8 mouse cellular contexts compared by ENCODE assay signal in genomic region chr8:80055777-80056176, GRCm38 (mm10). TPM values are rescaled to one million over a fixed set of nuclear protein-coding genes. Genes with fewer than 3 reads are reported as not detected.
A peak's percentile ranks its signal among the peaks of the same experiment; 100 is the strongest.
DNase-seq lines count a peak whose midpoint lies in the region; ATAC-seq and TF ChIP-seq lines count a peak whose summit lies in the region.
"Had no signal": no experiment of that assay in that cellular context is flagged by ENCODE, and none has a peak within 500 bp of the region (broad histone marks: within the 10 kb centered on the region; RNA-seq: fewer than 3 reads in every experiment).

No protein-coding gene starts in this region.

- H3K4me3 ChIP-seq in lung, postnatal 0 days (ENCODE audit: low read depth, low read length) = peak overlapping the region; percentile 53
- H3K4me3 ChIP-seq in forebrain, embryonic 15.5 days = peak overlapping the region; percentile 12; the same call in 1 of the 2 replicates
- H3K4me3 ChIP-seq in midbrain, embryonic 10.5 days = peak overlapping the region; percentile 68

- no peak for TF ChIP-seq EP300 in lung, postnatal 0 days (IDR thresholded peaks at IDR 0.05)

- H3K36me3 ChIP-seq in lung, postnatal 0 days (ENCODE audit: insufficient read depth, low read length) = no peaks in the 10 kb centered on the region
- no peaks in the 10 kb centered on the region for H3K36me3 ChIP-seq in forebrain, embryonic 15.5 days
- H3K36me3 ChIP-seq in midbrain, embryonic 10.5 days = no peaks in the 10 kb centered on the region

- no peak for TF ChIP-seq CTCF in lung, postnatal 0 days (IDR thresholded peaks at IDR 0.05)

- H3K4me2 ChIP-seq in lung, postnatal 0 days (replicated peaks; ENCODE audit: low read depth, low read length) = peak overlapping the region; percentile 80
- H3K4me2 ChIP-seq in forebrain, embryonic 15.5 days (replicated peaks) = peak overlapping the region; percentile 98

- no peaks in the 10 kb centered on the region for H3K9me3 ChIP-seq in lung, postnatal 0 days (ENCODE audit: low read length)
- H3K9me3 ChIP-seq in forebrain, embryonic 15.5 days = no peaks in the 10 kb centered on the region
- H3K9me3 ChIP-seq in midbrain, embryonic 10.5 days (replicated peaks) = no peaks in the 10 kb centered on the region

- H3K4me1 ChIP-seq in lung, postnatal 0 days (ENCODE audit: insufficient read depth, low read depth, low read length) = peaks cover 6% of the 10 kb centered on the region; the same call in 1 of the 2 replicates
- peaks cover 36% of the 10 kb centered on the region for H3K4me1 ChIP-seq in forebrain, embryonic 15.5 days
- H3K4me1 ChIP-seq in midbrain, embryonic 10.5 days = peaks cover 60% of the 10 kb centered on the region

- H3K27ac ChIP-seq in lung, postnatal 0 days (ENCODE audit: low read length) = peak overlapping the region; percentile 73
- no peak overlapping the region for H3K27ac ChIP-seq in forebrain, embryonic 15.5 days (replicated peaks)
- H3K27ac ChIP-seq in midbrain, embryonic 10.5 days (replicated peaks) = peak overlapping the region; percentile 38; the same call in 1 of the 2 replicates

- DNase-seq in lung, postnatal 0 days (ENCODE audit: low spot score) = peak; percentile 28
- no peak for DNase-seq in lung, postnatal 4 days
- peak; percentile 47 for DNase-seq in midbrain, embryonic 10.5 days (ENCODE audit: low spot score)
- no peak for DNase-seq in thymus, adult 18-20 months
- DNase-seq in frontal cortex, postnatal 14 days (ENCODE audit: low spot score in 2 of 2) = no peak
- DNase-seq in kidney, postnatal 14 days = no peak

- 0 out of 2 replicates have a peak, but pooled peaks cover 5% of the 10 kb centered on the region for H3K27me3 ChIP-seq in lung, postnatal 0 days (replicated peaks; ENCODE audit: insufficient read depth, low read length)
- H3K27me3 ChIP-seq in forebrain, embryonic 15.5 days = peaks cover 31% of the 10 kb centered on the region; the same call in 1 of the 2 replicates
- H3K27me3 ChIP-seq in midbrain, embryonic 10.5 days (ENCODE audit: low read depth, poor library complexity, severe bottlenecking) = peaks cover 96% of the 10 kb centered on the region

- 17% methylated on average over 10 of the region's 10 CpGs for WGBS in lung, postnatal 0 days
- 1% methylated on average over 10 of the region's 10 CpGs for WGBS in forebrain, embryonic 15.5 days
- WGBS in midbrain, embryonic 10.5 days = 4% methylated on average over 10 of the region's 10 CpGs

- ATAC-seq in lung, postnatal 0 days = 0 out of 2 replicates have a peak, but pooled peaks have one; percentile 7
- ATAC-seq in forebrain, embryonic 15.5 days (replicated peaks) = no peak
- ATAC-seq: inflammation-experienced regulatory T-cells, adult 6 months had no signal

- H3K9ac ChIP-seq in lung, postnatal 0 days (replicated peaks; ENCODE audit: low read depth) = 0 out of 2 replicates have a peak overlapping the region, but pooled peaks have one; percentile 19
- no peak overlapping the region for H3K9ac ChIP-seq in forebrain, embryonic 15.5 days (replicated peaks)

RNA-seq across cellular contexts. Expression of gene Hhip, which starts 2.0 kb away (rescaled TPM):
- polyA plus RNA-seq in lung, postnatal 0 days (2015; fragmentation: Nextera tagmentation; extraction: Ambion mirVana) = 46.8 and 48.8 TPM in 2 replicates
- 0.65 and 0.93 TPM in 2 replicates for polyA plus RNA-seq in forebrain, embryonic 15.5 days (2015; fragmentation: Nextera tagmentation; extraction: Ambion mirVana)
- 4.1 and 4.7 TPM in 2 replicates for polyA plus RNA-seq in midbrain, embryonic 10.5 days (2016; fragmentation: Nextera tagmentation; extraction: Ambion mirVana)

Comparison
In these comparisons a context has a peak if more than half of its experiments do, and no peak if none do; other contexts are left out.
1. DNase-seq: peak in lung, postnatal 0 days (single experiment) and midbrain, embryonic 10.5 days (single experiment); none in lung, postnatal 4 days (0 of 2), thymus, adult 18-20 months (0 of 2), frontal cortex, postnatal 14 days (0 of 2) and kidney, postnatal 14 days (single experiment).
2. H3K4me3 ChIP-seq: peak in every context shown above with its lines; median percentile 68 in midbrain, embryonic 10.5 days; 53 in lung, postnatal 0 days; 12 in forebrain, embryonic 15.5 days.